Mouse (Mus musculus) C2C12 (cell line): ENCODE data around the gene Zfp334.
A peak's percentile ranks its signal among the peaks of the same experiment; 100 is the strongest.

Source experiments
- CEBPB ChIP-seq: IDR thresholded peaks from one replicate; pipeline ENCODE4 v1.6.1; 2011; ENCODE audit warnings: low read depth, mild to moderate bottlenecking, control low read depth, moderate library complexity
- CTCF ChIP-seq: IDR thresholded peaks from one replicate; pipeline ENCODE4 v1.5.1; 2011; ENCODE audit not compliant: control insufficient read depth, insufficient read depth, insufficient read length
- FOSL1 ChIP-seq: IDR thresholded peaks from one replicate; pipeline ENCODE4 v1.8.0; 2011; ENCODE audit warnings: mild to moderate bottlenecking, low read length; ENCODE audit not compliant: poor library complexity, insufficient read depth, severe bottlenecking
- MAX ChIP-seq: IDR thresholded peaks from one replicate; pipeline ENCODE4 v1.6.1; 2011; ENCODE audit warnings: mild to moderate bottlenecking, control low read depth
- MYOD1 ChIP-seq: IDR thresholded peaks from one replicate; pipeline ENCODE4 v1.6.1; 2011; ENCODE audit warnings: low read depth; ENCODE audit not compliant: control insufficient read depth, insufficient read length
- MYOG ChIP-seq: IDR thresholded peaks from one replicate; pipeline ENCODE4 v1.6.1; 2011; ENCODE audit not compliant: control insufficient read depth, insufficient read length; ENCODE audit errors: extremely low read depth
- USF1 ChIP-seq: IDR thresholded peaks from one replicate; pipeline ENCODE4 v1.6.1; 2011; ENCODE audit warnings: low read depth, mild to moderate bottlenecking, control low read depth, moderate library complexity

- TF ChIP-seq CTCF (peak; percentile 82), CEBPB (no peak), USF1 (no peak), MAX (no peak), MYOG (no peak), MYOD1 (no peak), FOSL1 (no peak)
These were observed 3.5 kb upstream of the Zfp334 start for GRCm38 (mm10) chr2:165391561-165391960.
